Mouse (Mus musculus): ENCODE data around the gene Gfpt1. TPM values are rescaled to one million over a fixed set of nuclear protein-coding genes. Genes with fewer than 3 reads are reported as not detected.

The Gfpt1 gene
- 26.4 and 28.7 TPM in 2 replicates for polyA plus RNA-seq (2012; rRNA removed)

- peak within 1 kb of the TSS; percentile 99 for H3K27ac ChIP-seq (ENCODE audit: insufficient read depth, low read length)
- peak; percentile 95 to 96 for DNase-seq
- H3K4me1 ChIP-seq (ENCODE audit: control insufficient read depth, insufficient read depth, low read length): peaks cover 6% of the 10 kb centered on the region
- no peaks in the 10 kb centered on the region for H3K27me3 ChIP-seq (ENCODE audit: control insufficient read depth, insufficient read depth, low read length)
- H3K4me3 ChIP-seq (replicated peaks; ENCODE audit: insufficient read depth, low read depth, low read length): peak within 1 kb of the TSS; percentile 77
- under 1% methylated on average over 67 of the region's 68 CpGs for WGBS
- TF ChIP-seq POLR2A (IDR thresholded peaks at IDR 0.05; ENCODE audit: borderline replicate concordance, insufficient read depth, low read length) (peak; percentile 99), CTCF (IDR thresholded peaks at IDR 0.05; ENCODE audit: borderline replicate concordance, insufficient read depth, low read depth, low read length) (no peak)
Observed at GRCm38 (mm10) chr6:87042337-87043130, at the start of gene Gfpt1. Gene Gfpt1, plus strand, starts transcription at chr6:87042846.

- WGBS: 98% methylated on average over 4 of the region's 4 CpGs
- DNase-seq: no peak
Observed at GRCm38 (mm10) chr6:86994254-86994653, 48.4 kb upstream of the Gfpt1 start.

GRCm38 (mm10) chr6:86996629-86997307 lies 45.9 kb upstream of the Gfpt1 start:
- TF ChIP-seq POLR2A (IDR thresholded peaks at IDR 0.05; ENCODE audit: borderline replicate concordance, insufficient read depth, low read length) (no peak), CTCF (IDR thresholded peaks at IDR 0.05; ENCODE audit: borderline replicate concordance, insufficient read depth, low read depth, low read length) (no peak)
- no peak overlapping the region for H3K27ac ChIP-seq (ENCODE audit: insufficient read depth, low read length)
- peak; percentile 69 to 76 for DNase-seq
- H3K4me3 ChIP-seq (replicated peaks; ENCODE audit: insufficient read depth, low read depth, low read length): no peak overlapping the region
- H3K4me1 ChIP-seq (ENCODE audit: control insufficient read depth, insufficient read depth, low read length): peaks cover 16% of the 10 kb centered on the region
- WGBS: 20% methylated on average over 5 of the region's 5 CpGs
- no peaks in the 10 kb centered on the region for H3K27me3 ChIP-seq (ENCODE audit: control insufficient read depth, insufficient read depth, low read length)

More at GRCm38 (mm10) chr6:86994254-86994653, 48.4 kb upstream of the Gfpt1 start:
- Histone ChIP-seq H3K4me3 (replicated peaks; ENCODE audit: insufficient read depth, low read depth, low read length) (no peak overlapping the region), H3K4me1 (ENCODE audit: control insufficient read depth, insufficient read depth, low read length) (peaks cover 16% of the 10 kb centered on the region), H3K27ac (ENCODE audit: insufficient read depth, low read length) (no peak overlapping the region), H3K27me3 (ENCODE audit: control insufficient read depth, insufficient read depth, low read length) (no peaks in the 10 kb centered on the region)
- no peak for TF ChIP-seq POLR2A (IDR thresholded peaks at IDR 0.05; ENCODE audit: borderline replicate concordance, insufficient read depth, low read length)
- TF ChIP-seq CTCF (IDR thresholded peaks at IDR 0.05; ENCODE audit: borderline replicate concordance, insufficient read depth, low read depth, low read length): no peak

GRCm38 (mm10) chr6:86997360-86997759 lies 45.3 kb upstream of the Gfpt1 start:
- Histone ChIP-seq H3K27ac (ENCODE audit: insufficient read depth, low read length) (no peak overlapping the region), H3K27me3 (ENCODE audit: control insufficient read depth, insufficient read depth, low read length) (no peaks in the 10 kb centered on the region), H3K4me1 (ENCODE audit: control insufficient read depth, insufficient read depth, low read length) (peaks cover 17% of the 10 kb centered on the region), H3K4me3 (replicated peaks; ENCODE audit: insufficient read depth, low read depth, low read length) (no peak overlapping the region)
- WGBS: 78% methylated on average over 6 of the region's 6 CpGs
- TF ChIP-seq POLR2A (IDR thresholded peaks at IDR 0.05; ENCODE audit: borderline replicate concordance, insufficient read depth, low read length) (no peak), CTCF (IDR thresholded peaks at IDR 0.05; ENCODE audit: borderline replicate concordance, insufficient read depth, low read depth, low read length) (no peak)
- no peak for DNase-seq

- no peak for TF ChIP-seq CTCF (IDR thresholded peaks at IDR 0.05; ENCODE audit: borderline replicate concordance, insufficient read depth, low read depth, low read length)
- no peak for TF ChIP-seq POLR2A (IDR thresholded peaks at IDR 0.05; ENCODE audit: borderline replicate concordance, insufficient read depth, low read length)
- WGBS: 95% methylated on average over 6 of the region's 6 CpGs
- DNase-seq: no peak
- H3K4me1 ChIP-seq (ENCODE audit: control insufficient read depth, insufficient read depth, low read length): peaks cover 8% of the 10 kb centered on the region; the same call in 1 of the 2 replicates
- H3K27me3 ChIP-seq (ENCODE audit: control insufficient read depth, insufficient read depth, low read length): no peaks in the 10 kb centered on the region
- H3K4me3 ChIP-seq (replicated peaks; ENCODE audit: insufficient read depth, low read depth, low read length): no peak overlapping the region
- no peak overlapping the region for H3K27ac ChIP-seq (ENCODE audit: insufficient read depth, low read length)
Observed at GRCm38 (mm10) chr6:87001995-87002394, 40.7 kb upstream of the Gfpt1 start.

GRCm38 (mm10) chr6:87002521-87003055 lies 40.1 kb upstream of the Gfpt1 start:
- WGBS: 9% methylated on average over 8 of the region's 8 CpGs
- no peak overlapping the region for H3K4me3 ChIP-seq (replicated peaks; ENCODE audit: insufficient read depth, low read depth, low read length)
- 0 out of 2 replicates have a peak, but pooled peaks cover 5% of the 10 kb centered on the region for H3K4me1 ChIP-seq (ENCODE audit: control insufficient read depth, insufficient read depth, low read length)
- H3K27me3 ChIP-seq (ENCODE audit: control insufficient read depth, insufficient read depth, low read length): no peaks in the 10 kb centered on the region
- peak; percentile 71 for TF ChIP-seq CTCF (IDR thresholded peaks at IDR 0.05; ENCODE audit: borderline replicate concordance, insufficient read depth, low read depth, low read length)
- no peak for TF ChIP-seq POLR2A (IDR thresholded peaks at IDR 0.05; ENCODE audit: borderline replicate concordance, insufficient read depth, low read length)
- no peak overlapping the region for H3K27ac ChIP-seq (ENCODE audit: insufficient read depth, low read length)
- peak; percentile 68 to 78 for DNase-seq

- Histone ChIP-seq H3K27me3 (ENCODE audit: control insufficient read depth, insufficient read depth, low read length) (no peaks in the 10 kb centered on the region), H3K4me3 (replicated peaks; ENCODE audit: insufficient read depth, low read depth, low read length) (no peak overlapping the region), H3K4me1 (ENCODE audit: control insufficient read depth, insufficient read depth, low read length) (0 out of 2 replicates have a peak, but pooled peaks cover 5% of the 10 kb centered on the region), H3K27ac (ENCODE audit: insufficient read depth, low read length) (no peak overlapping the region)
- TF ChIP-seq CTCF (IDR thresholded peaks at IDR 0.05; ENCODE audit: borderline replicate concordance, insufficient read depth, low read depth, low read length): no peak
- no peak for TF ChIP-seq POLR2A (IDR thresholded peaks at IDR 0.05; ENCODE audit: borderline replicate concordance, insufficient read depth, low read length)
- DNase-seq: no peak
- WGBS: 48% methylated on average over 2 of the region's 2 CpGs
Observed at GRCm38 (mm10) chr6:87004099-87004498, 38.5 kb upstream of the Gfpt1 start.

All from cerebellum, adult 2 months (tissue).